Mouse (Mus musculus): Measurements from ENCODE around the gene Atp8a2.

Atp8a2 gene

DNA sequence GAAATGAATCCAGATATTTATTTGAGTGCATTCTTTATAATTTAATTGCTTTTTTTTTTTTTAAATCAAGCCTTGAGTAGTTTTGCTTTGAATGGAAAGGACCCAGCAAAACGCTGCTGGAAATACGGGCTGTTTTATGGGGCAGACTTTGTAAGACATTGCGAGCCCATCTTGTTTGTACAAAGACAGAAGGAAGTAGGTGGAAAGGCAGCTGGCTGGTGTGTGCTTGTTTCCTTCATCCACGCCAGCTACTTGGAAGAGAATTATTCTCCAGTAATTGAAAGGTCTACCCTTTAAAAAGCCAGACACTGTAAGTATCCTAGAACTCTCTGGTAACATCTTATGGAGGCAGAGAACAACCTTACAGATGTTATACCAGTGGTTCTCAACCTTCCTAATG, 476.6 kb downstream of the Atp8a2 start:
- in situ Hi-C loops (cut with MboI, MseI) = no loop called here

DNA sequence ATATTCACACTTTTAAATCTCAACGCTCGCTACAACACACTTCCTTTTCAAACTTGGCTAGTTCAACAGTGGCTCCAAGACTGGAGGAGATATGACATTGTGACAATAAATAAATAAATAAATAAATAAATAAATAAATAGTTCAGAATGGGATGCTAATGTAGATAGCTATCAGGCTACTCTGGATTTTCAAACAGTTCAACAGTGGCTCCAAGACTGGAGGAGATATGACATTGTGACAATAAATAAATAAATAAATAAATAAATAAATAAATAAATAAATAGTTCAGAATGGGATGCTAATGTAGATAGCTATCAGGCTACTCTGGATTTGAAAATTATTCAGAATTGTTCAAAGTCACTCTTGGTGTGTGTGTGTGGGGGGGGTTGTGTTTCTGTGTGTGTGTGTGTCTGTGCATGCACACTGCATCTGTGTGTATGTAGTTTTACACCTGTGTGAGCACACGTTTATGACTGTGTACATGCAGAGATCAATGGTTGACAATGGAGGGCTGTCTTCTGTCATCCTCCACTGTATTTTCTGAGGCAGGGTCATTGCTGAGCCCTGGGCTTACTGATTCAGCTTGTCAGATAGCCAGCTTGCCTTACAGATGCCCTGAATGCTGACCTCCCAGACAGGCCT, 480.4 kb downstream of the Atp8a2 start:
- in situ Hi-C loops (cut with MboI, MseI) = loop anchor here in 1 of 2 experiments (10.0 kb wide), 1 partner anchor 62 kb away; no protein-coding TSS in a partner anchor

DNA sequence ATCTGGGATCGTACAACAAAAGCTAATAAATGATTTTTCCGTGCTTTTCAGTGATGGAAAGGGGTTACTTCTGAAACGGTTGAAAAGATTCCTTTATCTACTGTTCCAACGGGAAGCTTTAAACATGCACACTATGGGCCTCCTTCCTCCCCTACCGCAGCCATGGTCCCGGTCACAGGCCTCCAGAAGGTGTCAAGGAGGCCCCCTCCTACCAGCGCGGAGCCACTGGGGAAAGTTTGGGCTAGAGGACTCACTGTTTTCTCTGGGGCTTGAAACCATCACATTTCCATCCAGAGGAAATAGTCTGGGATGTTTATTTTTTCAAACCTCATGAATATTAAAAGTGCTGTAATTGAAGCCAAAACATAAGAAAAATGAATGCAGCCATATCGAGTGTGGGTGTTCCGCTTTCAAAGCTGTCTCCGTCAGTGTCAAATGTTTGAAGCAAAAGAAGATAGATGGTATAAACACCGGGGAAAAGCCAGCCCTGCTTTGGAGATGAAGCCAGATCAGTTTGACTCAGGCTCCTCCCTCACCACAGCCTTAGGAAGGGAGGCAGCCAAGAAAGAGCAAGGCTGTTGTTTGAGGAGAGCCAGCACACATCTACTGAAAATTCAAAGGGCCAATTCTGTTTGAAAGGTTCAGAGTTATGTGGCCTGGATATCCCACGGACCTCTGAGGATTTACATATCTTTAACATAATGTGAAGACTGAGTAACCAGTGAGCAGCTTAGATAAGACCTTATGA, 481.1 kb downstream of the Atp8a2 start:
- in situ Hi-C loops (cut with MboI, MseI) = loop anchor here in 1 of 2 experiments (10.0 kb wide), 1 partner anchor 61 kb away; no protein-coding TSS in a partner anchor

GRCm38 (mm10) chr14:59709505-59710335, 487.3 kb downstream of the Atp8a2 start:
- in situ Hi-C loops (cut with MboI, MseI) = loop anchor here in 1 of 2 experiments (5.0 to 10.0 kb wide), 2 partner anchors 55 to 97 kb away; no protein-coding TSS in a partner anchor

GRCm38 (mm10) chr14:59708009-59708408, 489.0 kb downstream of the Atp8a2 start:
- in situ Hi-C loops (cut with MboI, MseI) = no loop called here

DNA sequence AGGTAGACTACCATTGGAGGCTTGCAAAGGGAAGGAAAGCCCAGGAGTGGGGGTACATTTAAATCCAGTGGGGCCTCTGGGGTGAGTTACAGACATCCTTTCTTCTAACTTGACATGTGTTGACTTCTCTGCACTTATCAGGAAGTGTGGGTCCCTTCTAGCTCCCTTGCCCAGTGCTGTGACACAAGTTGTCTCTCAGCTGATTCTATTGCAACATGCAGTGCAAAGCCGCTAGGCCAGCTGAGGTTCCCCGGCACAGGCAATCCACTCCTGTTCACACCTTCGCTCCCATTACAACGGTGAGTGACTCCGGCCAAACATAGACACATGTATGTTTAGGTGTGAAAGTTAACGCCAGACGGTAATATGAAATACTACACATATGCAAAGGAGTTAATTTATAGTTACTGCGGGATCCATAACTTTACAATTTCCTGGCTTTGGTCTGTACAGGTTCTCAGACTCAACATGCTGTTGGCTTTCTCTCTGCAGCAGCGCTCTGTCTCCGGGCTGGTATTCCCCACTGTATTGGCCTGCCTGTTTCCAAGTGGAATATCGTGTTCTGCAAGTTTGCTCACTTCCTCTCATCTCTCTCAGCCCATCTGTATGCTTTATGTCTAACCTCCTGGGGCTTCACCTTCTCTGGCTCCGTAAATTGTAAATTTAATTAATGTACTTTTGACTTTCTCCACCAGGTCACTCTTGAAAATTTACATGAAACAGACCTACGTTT, 491.5 kb downstream of the Atp8a2 start:
- in situ Hi-C loops (cut with MboI, MseI) = no loop called here

DNA sequence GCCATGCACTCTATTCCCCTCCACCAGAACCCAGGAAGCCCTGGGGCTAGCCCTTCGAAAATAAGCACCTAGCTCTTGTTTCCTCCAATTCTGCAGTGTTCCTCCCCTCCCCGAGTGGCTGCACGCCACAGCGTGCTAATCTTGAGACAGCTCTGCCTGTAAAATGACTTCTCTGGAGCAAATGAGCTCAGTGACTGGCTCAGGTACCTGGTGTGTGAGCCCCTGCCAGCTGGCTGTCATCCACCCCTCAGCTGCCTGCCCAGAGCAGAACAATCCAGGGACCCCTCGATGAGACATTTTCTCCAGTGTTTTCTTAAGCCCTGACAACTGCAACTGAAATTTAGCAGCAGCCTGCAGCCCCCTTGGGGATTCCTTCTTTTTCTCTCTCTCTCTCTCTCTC, 495.5 kb downstream of the Atp8a2 start:
- in situ Hi-C loops (cut with MboI, MseI) = no loop called here

DNA sequence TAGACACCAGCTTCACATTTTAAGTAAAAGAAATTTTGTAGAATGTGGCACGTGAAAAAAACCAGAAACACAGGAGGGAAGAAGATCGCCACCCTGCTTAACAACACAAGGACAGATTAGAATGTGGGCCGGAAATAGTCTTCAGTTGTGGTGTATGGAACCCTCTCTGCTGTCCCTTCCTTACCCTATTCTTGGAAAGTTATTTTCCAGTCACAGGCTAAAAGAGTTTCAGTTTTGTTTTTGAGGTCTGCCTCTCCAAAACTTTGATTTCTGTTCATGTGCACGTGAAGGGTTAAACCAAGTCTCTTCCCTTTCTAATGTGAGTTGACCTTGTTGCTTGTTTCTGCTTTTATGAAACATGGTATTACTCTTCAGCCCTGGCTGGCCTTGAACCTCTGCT, 501.8 kb downstream of the Atp8a2 start:
- in situ Hi-C loops (cut with MboI, MseI) = no loop called here

DNA sequence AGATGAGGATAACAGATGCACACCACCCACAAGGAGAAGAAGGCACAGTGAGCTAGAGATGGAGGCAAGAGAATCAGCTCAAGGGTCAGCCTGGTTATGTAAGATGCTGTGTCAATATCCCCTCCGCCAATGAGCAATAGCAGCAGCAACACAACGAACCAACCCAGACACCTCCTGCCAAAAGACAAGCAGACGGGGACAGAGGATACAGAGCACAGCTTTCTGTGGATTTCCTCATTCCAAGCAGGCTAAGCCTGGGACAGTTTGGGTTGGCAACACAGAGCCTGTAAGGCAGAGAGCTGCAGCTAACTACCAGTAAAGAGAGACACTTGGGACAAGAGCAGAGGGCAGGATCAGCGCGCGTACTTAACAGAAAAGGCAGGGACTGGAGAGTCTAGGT, 504.8 kb downstream of the Atp8a2 start:
- in situ Hi-C loops (cut with MboI, MseI) = no loop called here

DNA sequence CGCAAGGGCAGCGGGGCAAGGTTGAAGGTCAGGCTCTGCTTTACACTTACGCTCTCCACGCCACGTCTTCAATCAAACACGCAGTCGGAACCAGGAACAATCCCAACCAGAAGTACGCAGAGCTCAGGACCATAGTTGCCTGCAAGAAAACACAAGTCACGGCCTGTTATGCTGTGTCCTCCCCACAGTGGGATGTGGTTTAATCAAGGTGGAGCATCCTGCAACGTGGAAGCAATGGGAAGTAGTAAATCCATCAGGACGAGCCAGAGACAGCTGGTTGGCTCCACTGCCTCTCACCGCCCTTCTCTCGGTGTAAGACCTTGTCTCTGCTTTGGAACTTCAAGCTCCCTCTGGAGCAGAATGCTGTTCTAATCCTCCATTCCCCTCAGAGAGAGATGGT, 505.6 kb downstream of the Atp8a2 start:
- in situ Hi-C loops (cut with MboI, MseI) = no loop called here

DNA sequence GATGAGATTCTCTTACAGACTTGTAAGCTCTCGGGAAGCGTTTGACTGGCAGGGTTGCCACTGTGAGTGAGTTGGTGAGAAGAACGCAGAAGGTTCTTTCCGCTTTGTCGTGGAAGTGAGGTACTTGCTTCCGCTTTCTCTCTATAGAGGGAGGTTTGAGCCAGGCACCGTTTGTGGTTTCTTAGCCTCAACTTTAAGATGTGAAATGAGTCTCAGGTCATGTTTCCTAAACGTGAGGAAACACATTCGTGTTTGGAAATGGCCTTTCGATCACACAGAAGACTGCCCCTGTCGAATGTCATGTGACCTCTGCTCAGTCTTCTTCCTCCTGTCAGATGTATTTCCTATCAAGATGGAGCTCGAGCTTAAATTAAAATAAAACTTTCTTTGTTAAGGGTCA, 506.0 kb downstream of the Atp8a2 start:
- in situ Hi-C loops (cut with MboI, MseI) = no loop called here

- in situ Hi-C loops (cut with MboI, MseI) = no loop called here
These were observed 507.4 kb downstream of the Atp8a2 start for GRCm38 (mm10) chr14:59689596-59689995.

- in situ Hi-C loops (cut with MboI, MseI) = no loop called here
These were observed 510.8 kb downstream of the Atp8a2 start for GRCm38 (mm10) chr14:59686229-59686628.

DNA sequence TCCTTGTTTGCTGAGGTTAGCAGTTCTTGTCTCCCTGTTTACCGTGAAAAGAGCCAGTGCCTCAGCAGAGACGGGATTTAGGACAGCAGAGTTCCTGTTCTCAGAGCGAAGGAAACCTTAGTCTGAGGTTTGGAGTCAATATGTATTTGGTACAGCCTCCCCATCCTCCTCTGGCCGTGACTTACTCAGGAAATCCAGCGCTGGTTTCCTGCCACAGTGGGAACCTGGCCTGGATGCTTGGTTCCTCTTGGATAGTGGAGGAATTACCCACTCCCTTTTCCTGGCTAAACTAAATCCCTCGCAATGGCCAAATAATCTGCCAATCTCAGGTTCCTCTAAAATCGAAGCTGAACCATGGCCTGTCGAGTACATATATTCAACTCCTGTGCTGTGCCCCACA, 511.6 kb downstream of the Atp8a2 start:
- in situ Hi-C loops (cut with MboI, MseI) = no loop called here

GRCm38 (mm10) chr14:59681906-59682305, 515.1 kb downstream of the Atp8a2 start:
- in situ Hi-C loops (cut with MboI, MseI) = no loop called here

GRCm38 (mm10) chr14:59677598-59678003, 519.4 kb downstream of the Atp8a2 start:
- in situ Hi-C loops (cut with MboI, MseI) = no loop called here

DNA sequence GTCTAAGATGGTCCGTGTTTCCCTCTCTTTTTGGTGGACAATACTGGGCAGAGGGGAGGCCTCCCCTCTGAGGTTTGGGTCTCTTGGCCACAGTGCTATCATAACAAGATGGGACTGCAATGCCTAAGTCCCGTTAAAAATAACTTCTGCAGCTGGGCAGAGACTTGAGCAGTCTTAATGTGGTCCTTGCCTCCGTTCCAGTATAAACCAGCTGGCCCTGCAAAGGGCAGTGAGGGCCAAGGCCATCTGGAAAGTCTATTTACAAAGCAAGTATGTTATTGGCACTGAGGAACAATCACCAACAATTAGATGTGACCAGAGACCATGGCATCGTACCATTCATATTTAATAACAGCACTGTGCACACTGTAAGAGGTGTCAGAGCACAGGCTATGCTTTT, 521.6 kb downstream of the Atp8a2 start:
- in situ Hi-C loops (cut with MboI, MseI) = no loop called here

GRCm38 (mm10) chr14:59674556-59674955, 522.4 kb downstream of the Atp8a2 start:
- in situ Hi-C loops (cut with MboI, MseI) = no loop called here

DNA sequence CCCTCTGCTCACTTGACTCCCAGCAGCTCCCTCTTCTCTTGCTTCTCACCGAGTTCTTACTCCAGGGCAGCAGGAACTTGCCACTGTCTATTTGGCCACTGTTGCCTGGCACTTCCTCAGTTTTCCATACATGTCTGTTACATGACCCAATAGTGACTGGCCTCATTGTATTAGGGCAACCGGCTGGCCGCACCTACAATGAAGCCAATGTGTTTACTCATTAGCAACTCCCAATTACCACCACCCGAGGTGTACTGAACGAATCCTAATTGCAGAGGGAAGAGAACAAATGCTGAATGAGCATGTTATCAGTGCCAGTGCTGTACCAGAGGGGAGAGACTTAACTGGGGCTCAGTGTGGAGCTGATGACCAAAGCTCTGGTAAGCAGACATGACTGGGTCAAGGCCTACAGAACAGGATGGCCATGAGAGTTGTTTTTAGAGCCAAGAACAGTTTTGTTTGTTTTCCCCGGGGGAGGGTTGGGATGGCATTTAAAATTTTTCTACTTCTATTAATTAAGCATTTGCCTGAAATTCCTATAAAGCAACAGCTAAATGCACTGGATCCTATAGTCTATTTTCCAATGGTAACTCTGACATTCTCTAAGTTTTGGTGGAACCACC, 524.0 kb downstream of the Atp8a2 start:
- in situ Hi-C loops (cut with MboI, MseI) = no loop called here

DNA sequence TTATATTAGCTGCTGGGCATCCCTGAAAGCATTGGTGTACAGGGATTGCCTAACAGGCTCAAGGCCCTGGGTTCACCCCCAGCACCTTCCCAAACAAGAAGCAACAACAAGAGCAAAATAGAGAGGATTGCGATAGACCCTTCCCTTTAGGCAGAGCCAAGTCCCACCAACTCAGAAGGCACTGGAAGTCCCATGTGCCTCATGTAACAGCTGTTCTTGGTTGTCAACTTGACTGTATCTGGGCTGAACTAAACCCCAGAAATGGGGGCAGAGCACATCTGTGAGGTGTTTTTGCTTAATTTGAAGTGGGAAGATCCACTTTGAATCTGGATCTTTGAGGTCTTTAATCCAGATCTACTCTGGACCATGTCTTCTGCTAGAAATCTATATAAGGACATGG, 539.9 kb downstream of the Atp8a2 start:
- in situ Hi-C loops (cut with MboI, MseI) = loop anchor here in 1 of 2 experiments (10.0 kb wide), 1 partner anchor 58 kb away; no protein-coding TSS in a partner anchor

DNA sequence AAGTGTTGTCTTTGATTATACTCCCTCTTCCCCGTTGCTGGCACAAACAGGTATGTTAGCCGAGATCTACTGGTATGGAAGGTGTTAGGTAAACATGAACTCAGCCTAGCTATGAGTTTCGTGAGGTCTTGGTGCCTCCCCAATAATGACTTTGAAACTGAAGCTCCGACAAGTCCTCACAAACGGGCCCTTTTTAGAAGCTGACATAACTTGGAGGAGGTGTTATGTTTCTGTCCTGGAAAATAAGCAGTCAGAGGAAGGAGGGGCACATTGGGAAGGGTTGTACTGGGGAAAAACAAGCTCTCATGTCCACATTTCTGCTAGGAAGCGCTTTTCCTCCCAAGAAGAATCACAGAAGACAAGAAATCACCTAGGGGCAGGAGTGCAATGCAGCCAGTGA, 540.4 kb downstream of the Atp8a2 start:
- in situ Hi-C loops (cut with MboI, MseI) = loop anchor here in 1 of 2 experiments (10.0 kb wide), 1 partner anchor 58 kb away; no protein-coding TSS in a partner anchor
